Mouse (Mus musculus) liver, embryonic 12.5 days (tissue): Measurements from ENCODE around the gene Slc25a13. TPM values are rescaled to one million over a fixed set of nuclear protein-coding genes. Genes with fewer than 3 reads are reported as not detected.

ENCODE experiments used
- ATAC-seq: fragments of 200-750 bp; cut with Nextera tagmentation; 2 replicates; pipeline ENCODE4 v1.8.0; 2017; ENCODE audit warnings: moderate number of reproducible peaks, mild to moderate bottlenecking, moderate library complexity
- H3K27ac ChIP-seq: fragments of 300-500 bp; sonication (generic); 2 replicates; pipeline ENCODE4 v1.5.1; 2016; ENCODE audit warnings: mild to moderate bottlenecking
- H3K27me3 ChIP-seq: fragments of 300-500 bp; sonication (generic); replicated peaks from 2 replicates; pipeline ENCODE4 v1.6.1; 2016; ENCODE audit warnings: mild to moderate bottlenecking, moderate library complexity
- H3K36me3 ChIP-seq: fragments of 300-500 bp; sonication (generic); 2 replicates; pipeline ENCODE4 v1.6.1; 2016; ENCODE audit warnings: mild to moderate bottlenecking, moderate library complexity
- H3K4me1 ChIP-seq: fragments of 300-500 bp; sonication (generic); 2 replicates; pipeline ENCODE4 v1.6.1; 2016
- H3K4me2 ChIP-seq: fragments of 300-500 bp; sonication (generic); 2 replicates; pipeline ENCODE4 v1.6.1; 2016; ENCODE audit warnings: mild to moderate bottlenecking, moderate library complexity
- H3K4me3 ChIP-seq: fragments of 300-500 bp; sonication (generic); 2 replicates; pipeline ENCODE4 v1.5.1; 2016; ENCODE audit warnings: mild to moderate bottlenecking, moderate library complexity
- H3K9ac ChIP-seq: fragments of 300-500 bp; sonication (generic); 2 replicates; pipeline ENCODE4 v1.6.1; 2016; ENCODE audit warnings: mild to moderate bottlenecking, moderate library complexity
- H3K9me3 ChIP-seq: fragments of 300-500 bp; sonication (generic); replicated peaks from 2 replicates; pipeline ENCODE4 v1.6.1; 2016; ENCODE audit warnings: mild to moderate bottlenecking, moderate library complexity
- WGBS: fragments of 180-500 bp; shearing (Covaris S2); methylation state at CpG from one replicate; pipeline ENCODE4 v1.1.7; 2016; ENCODE audit not compliant: insufficient replicate concordance; 5-methylcytosine and 5-hydroxymethylcytosine counted together
- polyA plus RNA-seq: library from polyadenylated mRNA; unstranded; fragments of >200 nt; fragmentation: Nextera tagmentation; extraction: Ambion mirVana; gene quantifications from 2 replicates; pipeline ENCODE4 v1.2.1, GENCODE M21; 2016

Gene Slc25a13
- polyA plus RNA-seq, 1 experiment from 2014 or later = 41.9 TPM

- Histone ChIP-seq H3K4me1 (no peaks in the 10 kb centered on the region), H3K9me3 (no peaks in the 10 kb centered on the region), H3K4me3 (no peak overlapping the region), H3K27ac (no peak overlapping the region), H3K36me3 (peaks cover 20% of the 10 kb centered on the region), H3K27me3 (no peaks in the 10 kb centered on the region), H3K9ac (no peak overlapping the region), H3K4me2 (no peak overlapping the region)
- 69% methylated on average over 8 of the region's 8 CpGs for WGBS
- ATAC-seq = no peak
Observed at GRCm38 (mm10) chr6:6133556-6134050, 83.4 kb downstream of the Slc25a13 start.

GRCm38 (mm10) chr6:6132047-6132446 lies 84.9 kb downstream of the Slc25a13 start:
- ATAC-seq = no peak
- no peak overlapping the region for H3K4me2 ChIP-seq
- H3K27me3 ChIP-seq = no peaks in the 10 kb centered on the region
- H3K4me3 ChIP-seq = no peak overlapping the region
- H3K4me1 ChIP-seq = no peaks in the 10 kb centered on the region
- no peak overlapping the region for H3K27ac ChIP-seq
- no peaks in the 10 kb centered on the region for H3K9me3 ChIP-seq
- WGBS = 42% methylated on average over 5 of the region's 5 CpGs
- H3K36me3 ChIP-seq = peaks cover 19% of the 10 kb centered on the region
- H3K9ac ChIP-seq = no peak overlapping the region

GRCm38 (mm10) chr6:6125620-6126019 lies 91.4 kb downstream of the Slc25a13 start:
- no peak for ATAC-seq
- 73% methylated on average over 3 of the region's 3 CpGs for WGBS
- Histone ChIP-seq H3K27ac (no peak overlapping the region), H3K27me3 (no peaks in the 10 kb centered on the region), H3K4me3 (no peak overlapping the region), H3K4me1 (no peaks in the 10 kb centered on the region), H3K4me2 (no peak overlapping the region), H3K36me3 (peaks cover 23% of the 10 kb centered on the region), H3K9me3 (no peaks in the 10 kb centered on the region), H3K9ac (no peak overlapping the region)

GRCm38 (mm10) chr6:6121904-6122303 lies 95.1 kb downstream of the Slc25a13 start:
- H3K9ac ChIP-seq = no peak overlapping the region
- no peak overlapping the region for H3K4me3 ChIP-seq
- no peaks in the 10 kb centered on the region for H3K9me3 ChIP-seq
- no peaks in the 10 kb centered on the region for H3K27me3 ChIP-seq
- H3K27ac ChIP-seq = no peak overlapping the region
- no peak for ATAC-seq
- H3K4me1 ChIP-seq = no peaks in the 10 kb centered on the region
- 85% methylated on average over 5 of the region's 5 CpGs for WGBS
- no peak overlapping the region for H3K4me2 ChIP-seq
- peaks cover 24% of the 10 kb centered on the region for H3K36me3 ChIP-seq

GRCm38 (mm10) chr6:6120841-6121240 lies 96.1 kb downstream of the Slc25a13 start:
- ATAC-seq = no peak
- Histone ChIP-seq H3K36me3 (peaks cover 28% of the 10 kb centered on the region), H3K9ac (no peak overlapping the region), H3K4me1 (no peaks in the 10 kb centered on the region), H3K4me2 (no peak overlapping the region), H3K4me3 (no peak overlapping the region), H3K9me3 (no peaks in the 10 kb centered on the region), H3K27me3 (no peaks in the 10 kb centered on the region), H3K27ac (no peak overlapping the region)
- WGBS = 85% methylated on average over 4 of the region's 4 CpGs

GRCm38 (mm10) chr6:6115771-6116170 lies 101.2 kb downstream of the Slc25a13 start:
- H3K27ac ChIP-seq = no peak overlapping the region
- peaks cover 43% of the 10 kb centered on the region for H3K36me3 ChIP-seq
- no peak for ATAC-seq
- H3K4me2 ChIP-seq = no peak overlapping the region
- WGBS = 85% methylated on average over 8 of the region's 8 CpGs
- H3K9me3 ChIP-seq = no peaks in the 10 kb centered on the region
- no peak overlapping the region for H3K4me3 ChIP-seq
- H3K4me1 ChIP-seq = no peaks in the 10 kb centered on the region
- no peak overlapping the region for H3K9ac ChIP-seq
- H3K27me3 ChIP-seq = no peaks in the 10 kb centered on the region

- H3K4me3 ChIP-seq = no peak overlapping the region
- peaks cover 41% of the 10 kb centered on the region for H3K36me3 ChIP-seq
- no peak overlapping the region for H3K27ac ChIP-seq
- 83% methylated on average over 7 of the region's 7 CpGs for WGBS
- H3K9ac ChIP-seq = no peak overlapping the region
- no peaks in the 10 kb centered on the region for H3K4me1 ChIP-seq
- no peak overlapping the region for H3K4me2 ChIP-seq
- ATAC-seq = no peak
- no peaks in the 10 kb centered on the region for H3K9me3 ChIP-seq
- H3K27me3 ChIP-seq = no peaks in the 10 kb centered on the region
Observed at GRCm38 (mm10) chr6:6113776-6114175, 103.2 kb downstream of the Slc25a13 start.

GRCm38 (mm10) chr6:6112767-6113528 lies 104.0 kb downstream of the Slc25a13 start:
- H3K4me2 ChIP-seq = no peak overlapping the region
- H3K4me3 ChIP-seq = no peak overlapping the region
- H3K9ac ChIP-seq = no peak overlapping the region
- no peak for ATAC-seq
- H3K27me3 ChIP-seq = no peaks in the 10 kb centered on the region
- peaks cover 49% of the 10 kb centered on the region for H3K36me3 ChIP-seq
- no peak overlapping the region for H3K27ac ChIP-seq
- H3K9me3 ChIP-seq = no peaks in the 10 kb centered on the region
- WGBS = 66% methylated on average over 10 of the region's 10 CpGs
- H3K4me1 ChIP-seq = no peaks in the 10 kb centered on the region

- Histone ChIP-seq H3K4me1 (no peaks in the 10 kb centered on the region), H3K9me3 (no peaks in the 10 kb centered on the region), H3K4me3 (no peak overlapping the region), H3K4me2 (no peak overlapping the region), H3K36me3 (peaks cover 34% of the 10 kb centered on the region), H3K27me3 (no peaks in the 10 kb centered on the region), H3K27ac (no peak overlapping the region), H3K9ac (no peak overlapping the region)
- no peak for ATAC-seq
- 70% methylated on average over 5 of the region's 5 CpGs for WGBS
Observed at GRCm38 (mm10) chr6:6107419-6107966, 109.5 kb downstream of the Slc25a13 start.

GRCm38 (mm10) chr6:6105586-6105985 lies 111.4 kb downstream of the Slc25a13 start:
- ATAC-seq = no peak
- H3K4me1 ChIP-seq = no peaks in the 10 kb centered on the region
- H3K27me3 ChIP-seq = no peaks in the 10 kb centered on the region
- no peak overlapping the region for H3K4me3 ChIP-seq
- H3K27ac ChIP-seq = no peak overlapping the region
- H3K4me2 ChIP-seq = no peak overlapping the region
- no peak overlapping the region for H3K9ac ChIP-seq
- 84% methylated on average over 9 of the region's 9 CpGs for WGBS
- H3K9me3 ChIP-seq = no peaks in the 10 kb centered on the region
- peaks cover 34% of the 10 kb centered on the region for H3K36me3 ChIP-seq

- no peak overlapping the region for H3K27ac ChIP-seq
- H3K4me2 ChIP-seq = no peak overlapping the region
- no peaks in the 10 kb centered on the region for H3K9me3 ChIP-seq
- peaks cover 30% of the 10 kb centered on the region for H3K36me3 ChIP-seq
- ATAC-seq = no peak
- no peak overlapping the region for H3K9ac ChIP-seq
- WGBS = 77% methylated on average over 2 of the region's 2 CpGs
- no peaks in the 10 kb centered on the region for H3K27me3 ChIP-seq
- H3K4me3 ChIP-seq = no peak overlapping the region
- no peaks in the 10 kb centered on the region for H3K4me1 ChIP-seq
Observed at GRCm38 (mm10) chr6:6103469-6103868, 113.5 kb downstream of the Slc25a13 start.

GRCm38 (mm10) chr6:6101605-6102004 lies 115.4 kb downstream of the Slc25a13 start:
- H3K27me3 ChIP-seq = no peaks in the 10 kb centered on the region
- H3K9me3 ChIP-seq = no peaks in the 10 kb centered on the region
- WGBS = 72% methylated on average over 4 of the region's 4 CpGs
- no peak overlapping the region for H3K4me3 ChIP-seq
- H3K4me2 ChIP-seq = no peak overlapping the region
- ATAC-seq = no peak
- H3K4me1 ChIP-seq = no peaks in the 10 kb centered on the region
- H3K27ac ChIP-seq = no peak overlapping the region
- peaks cover 17% of the 10 kb centered on the region for H3K36me3 ChIP-seq
- no peak overlapping the region for H3K9ac ChIP-seq
